Mouse (Mus musculus) kidney, embryonic 14.5 days (tissue): ENCODE measurements at regions not wholly inside any gene's neighbourhood (a gene's known extent, or its start where the extent isn't known, plus 50 kb on each side); places are given as distances from the start of the nearest gene placed in this dataset.

Experiments
- ATAC-seq: fragments of 200-750 bp; cut with Nextera tagmentation; 2 replicates; pipeline ENCODE4 v1.8.0; 2017; ENCODE audit warnings: moderate number of reproducible peaks, mild to moderate bottlenecking, moderate TSS enrichment, moderate library complexity; ENCODE audit not compliant: low FRiP score, low TSS enrichment
- H3K27ac ChIP-seq: fragments of 300-500 bp; sonication (generic); 2 replicates; pipeline ENCODE4 v1.5.1; 2014; ENCODE audit warnings: low read depth, mild to moderate bottlenecking, low read length, moderate library complexity, mixed read lengths
- H3K27me3 ChIP-seq: fragments of 300-500 bp; sonication (generic); 2 replicates; pipeline ENCODE4 v1.6.1; 2014; ENCODE audit warnings: mild to moderate bottlenecking, low read length; ENCODE audit not compliant: control insufficient read depth, insufficient read depth
- H3K36me3 ChIP-seq: fragments of 300-500 bp; sonication (generic); 2 replicates; pipeline ENCODE4 v1.6.1; 2014; ENCODE audit warnings: low read length, mixed read lengths; ENCODE audit not compliant: control insufficient read depth, insufficient read depth
- H3K4me1 ChIP-seq: fragments of 300-500 bp; sonication (generic); 2 replicates; pipeline ENCODE4 v1.6.1; 2014; ENCODE audit warnings: low read length, mixed read lengths; ENCODE audit not compliant: control insufficient read depth, insufficient read depth
- H3K4me2 ChIP-seq: fragments of 300-500 bp; sonication (generic); replicated peaks from 2 replicates; pipeline ENCODE4 v1.6.1; 2014; ENCODE audit warnings: low read depth, mild to moderate bottlenecking, low read length
- H3K4me3 ChIP-seq: fragments of 300-500 bp; sonication (generic); 2 replicates; pipeline ENCODE4 v1.5.1; 2014; ENCODE audit warnings: mild to moderate bottlenecking, low read length
- H3K9ac ChIP-seq: fragments of 300-500 bp; sonication (generic); 2 replicates; pipeline ENCODE4 v1.6.1; 2014; ENCODE audit warnings: low read depth, mild to moderate bottlenecking, low read length, moderate library complexity
- H3K9me3 ChIP-seq: fragments of 300-500 bp; sonication (generic); 2 replicates; pipeline ENCODE4 v1.6.1; 2016; ENCODE audit warnings: low read length; ENCODE audit not compliant: control insufficient read depth
- whole genome bisulfite sequencing: fragments of 180-500 bp; shearing (Covaris S2); extraction: QIAGEN DNeasy Blood & Tissue Kit; methylation state at CpG from one replicate; pipeline ENCODE4 v1.1.7; 2014; 5-methylcytosine and 5-hydroxymethylcytosine counted together

DNA sequence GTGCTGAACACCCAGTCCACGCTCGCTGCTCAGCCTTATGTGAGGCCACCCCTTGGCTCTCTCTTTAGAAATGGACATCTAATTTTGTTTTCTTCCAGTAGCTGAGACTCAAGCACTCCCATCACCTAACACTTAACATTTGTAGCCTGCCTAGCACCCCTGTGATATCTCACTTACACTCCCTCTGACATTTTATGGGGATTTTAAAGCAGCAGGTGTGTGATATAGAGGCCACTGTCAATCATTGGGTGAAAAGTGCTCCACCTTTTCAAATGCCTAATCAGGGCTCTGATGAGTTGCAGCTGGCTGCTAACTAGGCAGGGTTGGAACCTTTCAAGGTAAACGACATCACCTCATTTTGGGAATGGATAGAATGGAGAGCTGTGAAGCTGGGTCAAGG lies 90.2 kb downstream of the Gm12728 start:
- no peak for ATAC-seq
- WGBS: 30% methylated on average over 3 of the region's 3 CpGs
- H3K36me3 ChIP-seq: no peaks in the 10 kb centered on the region
- no peaks in the 10 kb centered on the region; the same call in 1 of the 2 replicates for H3K27me3 ChIP-seq
- no peaks in the 10 kb centered on the region for H3K9me3 ChIP-seq
- no peak overlapping the region for H3K27ac ChIP-seq
- H3K4me2 ChIP-seq: no peak overlapping the region
- H3K4me3 ChIP-seq: no peak overlapping the region
- no peaks in the 10 kb centered on the region for H3K4me1 ChIP-seq
- H3K9ac ChIP-seq: no peak overlapping the region

DNA sequence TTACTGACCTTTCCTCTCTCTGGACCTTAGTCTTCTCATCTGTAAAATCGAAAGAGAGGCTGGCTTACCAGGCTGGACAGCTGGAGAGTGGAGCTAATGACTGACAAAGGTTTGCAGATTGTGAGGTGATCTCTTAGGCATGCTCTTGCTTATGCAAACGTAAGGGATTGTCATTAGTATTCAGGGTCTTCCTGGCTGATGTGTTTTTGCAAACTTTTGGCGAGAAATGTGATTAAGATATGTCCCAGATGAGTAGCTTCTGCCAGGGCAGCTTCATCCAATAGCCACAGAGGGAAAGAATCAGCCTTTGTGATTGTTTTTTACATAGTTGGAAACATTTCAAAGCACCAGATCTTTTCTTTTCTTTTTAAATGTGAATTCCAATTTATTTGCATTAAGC lies 95.1 kb downstream of the Gm12728 start:
- WGBS: 71% methylated on average over 3 of the region's 3 CpGs
- Histone ChIP-seq H3K27me3 (no peaks in the 10 kb centered on the region; the same call in 1 of the 2 replicates), H3K4me3 (no peak overlapping the region), H3K9me3 (no peaks in the 10 kb centered on the region), H3K36me3 (no peaks in the 10 kb centered on the region), H3K27ac (no peak overlapping the region), H3K9ac (no peak overlapping the region), H3K4me2 (no peak overlapping the region), H3K4me1 (no peaks in the 10 kb centered on the region)
- ATAC-seq: no peak

- Histone ChIP-seq H3K4me3 (no peak overlapping the region), H3K27me3 (no peaks in the 10 kb centered on the region), H3K9me3 (no peaks in the 10 kb centered on the region), H3K36me3 (no peaks in the 10 kb centered on the region), H3K9ac (no peak overlapping the region), H3K4me1 (no peaks in the 10 kb centered on the region), H3K4me2 (no peak overlapping the region), H3K27ac (no peak overlapping the region)
- 90% methylated on average over 4 of the region's 4 CpGs for WGBS
- ATAC-seq: no peak
Measured at GRCm38 (mm10) chr4:105891438-105891837, 101.8 kb downstream of the Gm12728 start.

DNA sequence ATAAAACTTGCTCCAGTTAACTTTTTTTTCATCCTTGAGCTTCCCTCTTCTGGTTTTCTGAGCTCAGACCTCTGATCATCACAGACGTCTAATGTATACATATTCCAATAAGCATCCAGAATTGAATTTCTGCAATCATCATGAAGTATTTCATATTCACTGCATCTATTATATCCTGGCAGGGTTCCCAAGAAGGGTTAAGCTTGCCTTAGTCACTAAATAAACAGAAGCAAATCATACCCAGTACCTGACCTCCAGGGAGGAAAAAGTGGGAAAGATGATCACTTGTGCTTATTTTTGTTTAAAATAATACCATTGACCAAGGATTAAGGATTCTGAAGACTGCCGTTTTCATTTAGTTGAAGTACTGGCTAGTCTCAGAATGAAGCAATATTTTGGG lies 102.4 kb downstream of the Gm12728 start:
- 75% methylated on average over 2 of the region's 2 CpGs for WGBS
- Histone ChIP-seq H3K4me2 (no peak overlapping the region), H3K27ac (no peak overlapping the region)

DNA sequence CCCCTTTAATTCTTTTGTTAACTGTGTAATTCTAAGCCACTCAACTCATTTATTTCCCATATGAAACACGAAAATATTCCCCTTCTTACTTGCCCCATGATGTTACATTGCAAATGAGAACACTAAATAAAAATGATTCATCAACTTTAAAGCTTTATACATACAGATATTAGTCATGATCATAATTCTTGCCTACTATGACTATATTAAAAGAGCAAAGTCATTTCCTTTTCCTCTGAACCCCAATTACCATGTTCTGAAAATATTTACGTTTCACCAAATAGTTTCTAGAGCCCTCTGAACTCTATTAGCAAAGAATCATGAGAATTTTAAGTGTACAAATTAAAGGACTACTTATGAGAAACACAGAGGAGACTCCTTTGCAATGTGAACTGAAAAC lies 105.4 kb downstream of the Gm12728 start:
- H3K4me2 ChIP-seq: no peak overlapping the region
- H3K27me3 ChIP-seq: no peaks in the 10 kb centered on the region
- 61% methylated on average over 2 of the region's 2 CpGs for WGBS
- H3K27ac ChIP-seq: no peak overlapping the region
- no peaks in the 10 kb centered on the region for H3K9me3 ChIP-seq
- no peak overlapping the region for H3K9ac ChIP-seq
- no peak for ATAC-seq
- no peaks in the 10 kb centered on the region for H3K4me1 ChIP-seq
- no peak overlapping the region for H3K4me3 ChIP-seq
- no peaks in the 10 kb centered on the region for H3K36me3 ChIP-seq

More for the DNA sequence above, 102.4 kb downstream of the Gm12728 start:
- no peaks in the 10 kb centered on the region for H3K27me3 ChIP-seq
- H3K9ac ChIP-seq: no peak overlapping the region
- H3K4me1 ChIP-seq: no peaks in the 10 kb centered on the region
- no peak for ATAC-seq
- no peaks in the 10 kb centered on the region for H3K9me3 ChIP-seq
- no peak overlapping the region for H3K4me3 ChIP-seq
- no peaks in the 10 kb centered on the region for H3K36me3 ChIP-seq

GRCm38 (mm10) chr4:105898054-105898847 lies 108.6 kb downstream of the Gm12728 start:
- H3K4me2 ChIP-seq: no peak overlapping the region
- H3K27ac ChIP-seq: no peak overlapping the region
- H3K4me1 ChIP-seq: no peaks in the 10 kb centered on the region
- H3K4me3 ChIP-seq: no peak overlapping the region
- H3K9ac ChIP-seq: no peak overlapping the region
- no peaks in the 10 kb centered on the region for H3K27me3 ChIP-seq
- ATAC-seq: no peak
- H3K9me3 ChIP-seq: no peaks in the 10 kb centered on the region
- H3K36me3 ChIP-seq: no peaks in the 10 kb centered on the region
- 94% methylated on average over 5 of the region's 5 CpGs for WGBS

DNA sequence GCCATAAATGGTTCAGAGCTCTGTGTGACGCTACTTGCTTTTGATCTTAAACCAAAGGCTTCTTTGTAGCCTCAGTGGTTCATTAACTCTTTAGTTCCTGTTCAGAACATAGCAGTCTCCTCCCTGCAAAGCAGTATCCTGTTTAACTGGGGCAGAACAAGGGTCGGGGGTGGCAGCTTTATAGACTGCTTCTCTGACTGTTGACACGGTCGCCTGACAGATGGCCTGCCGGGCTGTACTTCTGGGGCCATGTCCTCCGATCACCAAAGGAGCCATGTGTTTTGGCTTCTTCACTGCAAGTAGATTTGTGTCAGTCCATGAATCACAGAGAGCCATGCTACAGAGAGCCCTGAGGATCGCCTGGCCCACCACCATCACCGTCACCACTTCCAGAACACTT lies 115.2 kb downstream of the Gm12728 start:
- ATAC-seq: no peak
- H3K4me1 ChIP-seq: 0 out of 2 replicates have a peak, but pooled peaks cover 4% of the 10 kb centered on the region
- WGBS: 22% methylated on average over 8 of the region's 8 CpGs
- no peak overlapping the region for H3K27ac ChIP-seq
- H3K4me3 ChIP-seq: no peak overlapping the region
- H3K4me2 ChIP-seq: no peak overlapping the region
- no peaks in the 10 kb centered on the region for H3K27me3 ChIP-seq
- H3K9ac ChIP-seq: no peak overlapping the region
- no peaks in the 10 kb centered on the region for H3K9me3 ChIP-seq
- no peaks in the 10 kb centered on the region for H3K36me3 ChIP-seq

- no peak overlapping the region for H3K4me2 ChIP-seq
- H3K9ac ChIP-seq: no peak overlapping the region
- H3K4me3 ChIP-seq: no peak overlapping the region
- 0 out of 2 replicates have a peak, but pooled peaks cover 4% of the 10 kb centered on the region for H3K4me1 ChIP-seq
- no peak overlapping the region for H3K27ac ChIP-seq
- H3K9me3 ChIP-seq: no peaks in the 10 kb centered on the region
- H3K27me3 ChIP-seq: no peaks in the 10 kb centered on the region
- 95% methylated on average over 4 of the region's 4 CpGs for WGBS
- ATAC-seq: no peak
- H3K36me3 ChIP-seq: no peaks in the 10 kb centered on the region
Measured at GRCm38 (mm10) chr4:105906411-105906810, 116.7 kb downstream of the Gm12728 start.

GRCm38 (mm10) chr4:105907611-105908010 lies 117.9 kb downstream of the Gm12728 start:
- no peak for ATAC-seq
- no peaks in the 10 kb centered on the region for H3K36me3 ChIP-seq
- H3K4me2 ChIP-seq: no peak overlapping the region
- H3K27ac ChIP-seq: no peak overlapping the region
- no peaks in the 10 kb centered on the region for H3K27me3 ChIP-seq
- H3K4me3 ChIP-seq: no peak overlapping the region
- no peak overlapping the region for H3K9ac ChIP-seq
- 0 out of 2 replicates have a peak, but pooled peaks cover 4% of the 10 kb centered on the region for H3K4me1 ChIP-seq
- no peaks in the 10 kb centered on the region for H3K9me3 ChIP-seq
- WGBS: 88% methylated on average over 7 of the region's 7 CpGs
